Mouse (Mus musculus) limb, embryonic 10.5 days (tissue): ENCODE measurements around the gene Abr. TPM values are rescaled to one million over a fixed set of nuclear protein-coding genes. Genes with fewer than 3 reads are reported as not detected.

Experiments used
- DNase-seq: peaks from one replicate; pipeline ENCODE4 v3.0.0-alpha.2; 2017; ENCODE audit warnings: low spot score
- H3K27ac ChIP-seq: fragments of 300-500 bp; sonication (generic); 2 replicates; pipeline ENCODE4 v1.5.1; 2016; ENCODE audit warnings: mild to moderate bottlenecking
- H3K27me3 ChIP-seq: fragments of 300-500 bp; sonication (generic); 2 replicates; pipeline ENCODE4 v1.6.1; 2016; ENCODE audit warnings: low read depth, mild to moderate bottlenecking; ENCODE audit not compliant: poor library complexity, severe bottlenecking
- H3K36me3 ChIP-seq: fragments of 300-500 bp; sonication (generic); 2 replicates; pipeline ENCODE4 v1.6.1; 2016; ENCODE audit warnings: mild to moderate bottlenecking, moderate library complexity
- H3K4me1 ChIP-seq: fragments of 300-500 bp; sonication (generic); 2 replicates; pipeline ENCODE4 v1.6.1; 2016
- H3K4me3 ChIP-seq: fragments of 300-500 bp; sonication (generic); 2 replicates; pipeline ENCODE4 v1.5.1; 2016; ENCODE audit warnings: mild to moderate bottlenecking, moderate library complexity
- H3K9me3 ChIP-seq: fragments of 300-500 bp; sonication (generic); replicated peaks from 2 replicates; pipeline ENCODE4 v1.6.1; 2016; ENCODE audit warnings: mild to moderate bottlenecking
- WGBS: fragments of 180-500 bp; shearing (Covaris S2); methylation state at CpG from one replicate; pipeline ENCODE4 v1.1.7; 2016; 5-methylcytosine and 5-hydroxymethylcytosine counted together
- polyA plus RNA-seq: library from polyadenylated mRNA; unstranded; fragments of >200 nt; fragmentation: Nextera tagmentation; extraction: Ambion mirVana; gene quantifications from 2 replicates; pipeline ENCODE4 v1.2.1, GENCODE M21; 2016

Abr gene
- polyA plus RNA-seq, 1 experiment from 2014 or later: 53.7 TPM

DNA sequence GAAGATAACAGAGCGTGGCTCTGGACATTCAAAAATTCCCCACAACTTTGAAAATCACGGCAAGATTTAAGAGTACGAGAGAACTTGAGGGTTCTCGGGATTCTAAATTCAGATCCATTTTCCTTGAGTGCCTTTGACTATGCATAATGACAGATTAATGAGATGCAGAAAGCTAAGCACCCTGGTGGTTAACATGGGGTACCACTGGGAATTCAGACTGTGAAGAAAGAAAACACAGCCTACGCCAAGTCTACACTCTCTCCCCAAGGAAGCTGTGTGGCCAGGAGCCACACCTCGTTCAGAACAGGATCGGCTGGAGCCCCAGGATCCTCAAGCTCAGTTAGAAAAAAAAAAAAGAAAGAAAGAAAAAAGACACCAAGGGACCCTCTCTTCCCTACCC is 229.6 kb downstream of the Abr start:
- WGBS: 93% methylated on average over 7 of the region's 7 CpGs
- H3K27ac ChIP-seq: no peak overlapping the region
- H3K4me1 ChIP-seq: peaks cover 32% of the 10 kb centered on the region
- DNase-seq: no peak
- H3K9me3 ChIP-seq: peaks cover 2% of the 10 kb centered on the region; the same call in 1 of the 2 replicates
- no peaks in the 10 kb centered on the region for H3K27me3 ChIP-seq
- peaks cover 40% of the 10 kb centered on the region for H3K36me3 ChIP-seq
- no peak overlapping the region for H3K4me3 ChIP-seq

GRCm38 (mm10) chr11:76388711-76389110 is 233.4 kb downstream of the Abr start:
- DNase-seq: no peak
- Histone ChIP-seq H3K9me3 (peaks cover 2% of the 10 kb centered on the region; the same call in 1 of the 2 replicates), H3K4me3 (no peak overlapping the region), H3K36me3 (peaks cover 42% of the 10 kb centered on the region), H3K27ac (no peak overlapping the region), H3K27me3 (no peaks in the 10 kb centered on the region), H3K4me1 (peaks cover 34% of the 10 kb centered on the region)
- WGBS: 60% methylated on average over 7 of the region's 7 CpGs

DNA sequence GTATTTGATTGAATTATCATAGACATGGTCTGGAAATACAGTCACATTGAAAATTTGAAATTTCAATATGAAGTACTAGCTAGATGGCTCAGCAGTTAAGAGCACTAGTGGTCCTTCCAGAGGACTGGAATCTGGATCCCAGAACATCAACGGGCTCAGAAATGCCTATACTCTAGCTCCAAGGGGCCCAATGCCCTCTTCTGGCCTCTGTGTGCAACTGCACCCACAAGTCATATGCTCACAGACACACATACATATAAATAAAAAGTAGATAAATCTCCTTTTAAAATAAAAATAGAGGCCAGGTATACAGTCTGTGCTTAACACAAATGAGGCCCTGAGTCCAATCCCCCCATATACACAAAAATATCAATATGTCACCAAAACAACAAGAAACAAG is 235.0 kb downstream of the Abr start:
- 92% methylated on average over 1 of the region's 1 CpGs for WGBS
- Histone ChIP-seq H3K4me1 (peaks cover 48% of the 10 kb centered on the region), H3K9me3 (peaks cover 2% of the 10 kb centered on the region; the same call in 1 of the 2 replicates)

DNA sequence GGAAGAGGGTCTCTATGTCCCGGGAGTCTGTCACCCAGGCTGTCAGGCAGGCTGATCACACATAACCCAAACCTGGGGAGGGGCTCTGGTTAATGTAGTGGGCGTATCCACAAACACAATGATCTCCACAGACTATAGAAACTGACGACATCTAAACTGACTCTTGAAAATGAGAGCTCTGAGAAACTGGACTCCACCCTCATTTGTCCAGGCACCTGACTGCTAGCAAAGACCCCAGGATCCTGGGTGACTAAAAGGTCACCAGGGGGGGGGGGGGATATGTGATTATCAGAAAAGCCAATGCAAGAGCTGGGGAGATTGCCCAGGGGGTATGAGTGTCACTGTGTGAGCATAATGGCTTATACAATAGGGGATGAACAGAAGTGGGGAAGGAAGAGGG is 236.4 kb downstream of the Abr start:
- Histone ChIP-seq H3K27me3 (no peaks in the 10 kb centered on the region), H3K36me3 (peaks cover 26% of the 10 kb centered on the region), H3K4me3 (no peak overlapping the region), H3K27ac (peak overlapping the region; percentile 77), H3K4me1 (peaks cover 56% of the 10 kb centered on the region), H3K9me3 (no peaks in the 10 kb centered on the region)
- no peak for DNase-seq
- 72% methylated on average over 3 of the region's 3 CpGs for WGBS

More for the DNA sequence above, 235.0 kb downstream of the Abr start:
- H3K4me3 ChIP-seq: no peak overlapping the region
- H3K27ac ChIP-seq: no peak overlapping the region
- H3K27me3 ChIP-seq: no peaks in the 10 kb centered on the region
- peaks cover 33% of the 10 kb centered on the region for H3K36me3 ChIP-seq
- DNase-seq: no peak

DNA sequence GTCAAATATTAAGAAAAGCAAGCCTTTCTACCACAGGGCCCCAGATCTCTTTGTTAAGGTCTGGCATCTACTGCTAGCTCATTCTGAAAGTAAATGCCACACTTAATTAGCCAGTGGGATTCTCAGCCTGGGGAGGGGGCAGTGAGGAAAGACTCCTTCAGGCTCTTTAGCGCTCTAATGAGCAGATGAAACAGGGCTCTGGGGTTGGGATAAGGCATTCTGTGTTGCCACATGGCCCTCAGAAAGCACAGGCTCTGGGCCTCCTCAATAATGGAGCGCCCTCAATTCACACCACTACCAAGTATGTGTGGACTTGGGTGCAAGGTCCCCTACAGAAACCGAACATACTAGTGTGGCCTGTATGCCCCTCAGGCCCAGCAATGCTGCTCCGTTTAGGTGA is 237.1 kb downstream of the Abr start:
- peaks cover 62% of the 10 kb centered on the region for H3K4me1 ChIP-seq
- no peak overlapping the region for H3K4me3 ChIP-seq

GRCm38 (mm10) chr11:76384307-76384706 is 237.8 kb downstream of the Abr start:
- 91% methylated on average over 5 of the region's 5 CpGs for WGBS
- H3K9me3 ChIP-seq: no peaks in the 10 kb centered on the region
- peak overlapping the region; percentile 77 for H3K27ac ChIP-seq
- no peaks in the 10 kb centered on the region for H3K27me3 ChIP-seq
- peaks cover 16% of the 10 kb centered on the region for H3K36me3 ChIP-seq
- DNase-seq: no peak
- peaks cover 69% of the 10 kb centered on the region for H3K4me1 ChIP-seq
- H3K4me3 ChIP-seq: no peak overlapping the region

More for the DNA sequence above, 237.1 kb downstream of the Abr start:
- Histone ChIP-seq H3K9me3 (no peaks in the 10 kb centered on the region), H3K27ac (peak overlapping the region; percentile 77), H3K27me3 (no peaks in the 10 kb centered on the region), H3K36me3 (peaks cover 19% of the 10 kb centered on the region)
- WGBS: 66% methylated on average over 4 of the region's 4 CpGs
- no peak for DNase-seq

- DNase-seq: no peak
Observed at GRCm38 (mm10) chr11:76382711-76383324, 239.3 kb downstream of the Abr start.

GRCm38 (mm10) chr11:76381201-76381885 is 240.8 kb downstream of the Abr start:
- H3K27ac ChIP-seq: peak overlapping the region; percentile 47; the same call in 1 of the 2 replicates
- no peak overlapping the region for H3K4me3 ChIP-seq
- no peaks in the 10 kb centered on the region for H3K27me3 ChIP-seq
- no peak for DNase-seq
- no peaks in the 10 kb centered on the region for H3K9me3 ChIP-seq
- H3K4me1 ChIP-seq: peaks cover 69% of the 10 kb centered on the region
- WGBS: 80% methylated on average over 15 of the region's 15 CpGs
- H3K36me3 ChIP-seq: peaks cover 11% of the 10 kb centered on the region; the same call in 1 of the 2 replicates

More at GRCm38 (mm10) chr11:76382711-76383324, 239.3 kb downstream of the Abr start:
- Histone ChIP-seq H3K27ac (peak overlapping the region; percentile 36), H3K36me3 (peaks cover 16% of the 10 kb centered on the region), H3K27me3 (no peaks in the 10 kb centered on the region), H3K9me3 (no peaks in the 10 kb centered on the region), H3K4me1 (peaks cover 63% of the 10 kb centered on the region), H3K4me3 (no peak overlapping the region)
- 80% methylated on average over 13 of the region's 13 CpGs for WGBS

DNA sequence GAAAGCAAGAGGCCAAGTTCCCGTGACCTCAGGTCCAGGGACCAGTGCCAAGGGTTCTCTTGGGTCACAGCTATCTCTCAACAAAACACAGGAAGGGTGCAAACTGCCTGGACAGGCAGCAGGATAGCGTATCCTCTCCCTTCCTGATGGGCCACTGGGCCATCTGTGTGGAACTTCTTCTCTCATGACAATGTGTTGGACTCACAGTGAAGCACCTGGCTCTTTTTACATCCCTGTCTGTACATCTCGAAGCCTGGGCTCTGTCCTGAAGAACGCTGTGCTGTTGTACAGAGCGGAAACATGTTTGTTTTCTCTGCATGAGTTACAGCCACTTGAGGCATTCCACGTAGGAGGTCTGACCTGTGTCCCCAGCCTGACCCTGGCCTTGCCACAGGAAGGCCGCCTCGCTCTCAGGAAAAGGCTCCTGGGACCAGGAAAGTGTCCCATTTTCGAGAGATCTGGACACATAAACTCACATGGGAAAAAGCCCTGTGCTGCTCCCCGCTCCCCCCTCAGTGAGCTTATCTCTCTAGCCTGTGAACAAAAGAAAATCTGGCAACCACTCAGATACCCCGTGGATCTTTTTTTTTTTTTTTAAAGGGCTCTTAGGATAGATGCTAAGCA is 242.1 kb downstream of the Abr start:
- no peaks in the 10 kb centered on the region for H3K27me3 ChIP-seq
- DNase-seq: peak; percentile 57

DNA sequence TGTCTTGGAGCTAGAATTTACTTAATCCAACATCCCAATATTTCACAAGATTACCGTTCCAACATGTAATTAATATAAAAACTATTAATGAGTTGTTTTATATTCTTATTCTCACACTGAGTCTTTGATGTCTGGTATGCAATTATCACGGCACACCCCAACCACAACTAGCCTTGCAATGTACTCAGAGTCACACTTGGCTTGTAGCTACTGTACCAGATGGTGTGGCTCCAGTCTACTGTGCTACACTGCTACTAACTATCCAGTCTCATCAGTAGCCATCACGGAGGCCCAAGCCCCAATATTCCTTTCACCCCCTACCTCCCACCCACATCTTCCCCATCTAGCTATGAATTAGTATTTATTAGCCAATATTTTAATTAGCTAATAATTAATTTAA is 245.7 kb downstream of the Abr start:
- H3K27me3 ChIP-seq: no peaks in the 10 kb centered on the region
- no peaks in the 10 kb centered on the region for H3K9me3 ChIP-seq
- H3K27ac ChIP-seq: no peak overlapping the region
- H3K36me3 ChIP-seq: peaks cover 11% of the 10 kb centered on the region
- H3K4me3 ChIP-seq: no peak overlapping the region
- peaks cover 74% of the 10 kb centered on the region for H3K4me1 ChIP-seq
- WGBS: 90% methylated on average over 3 of the region's 3 CpGs
- DNase-seq: no peak

More for the DNA sequence above, 242.1 kb downstream of the Abr start:
- H3K36me3 ChIP-seq: peaks cover 11% of the 10 kb centered on the region; the same call in 1 of the 2 replicates
- 22% methylated on average over 11 of the region's 11 CpGs for WGBS
- peak overlapping the region; percentile 14 for H3K4me3 ChIP-seq
- H3K27ac ChIP-seq: peak overlapping the region; percentile 69
- H3K4me1 ChIP-seq: peaks cover 69% of the 10 kb centered on the region
- no peaks in the 10 kb centered on the region for H3K9me3 ChIP-seq

DNA sequence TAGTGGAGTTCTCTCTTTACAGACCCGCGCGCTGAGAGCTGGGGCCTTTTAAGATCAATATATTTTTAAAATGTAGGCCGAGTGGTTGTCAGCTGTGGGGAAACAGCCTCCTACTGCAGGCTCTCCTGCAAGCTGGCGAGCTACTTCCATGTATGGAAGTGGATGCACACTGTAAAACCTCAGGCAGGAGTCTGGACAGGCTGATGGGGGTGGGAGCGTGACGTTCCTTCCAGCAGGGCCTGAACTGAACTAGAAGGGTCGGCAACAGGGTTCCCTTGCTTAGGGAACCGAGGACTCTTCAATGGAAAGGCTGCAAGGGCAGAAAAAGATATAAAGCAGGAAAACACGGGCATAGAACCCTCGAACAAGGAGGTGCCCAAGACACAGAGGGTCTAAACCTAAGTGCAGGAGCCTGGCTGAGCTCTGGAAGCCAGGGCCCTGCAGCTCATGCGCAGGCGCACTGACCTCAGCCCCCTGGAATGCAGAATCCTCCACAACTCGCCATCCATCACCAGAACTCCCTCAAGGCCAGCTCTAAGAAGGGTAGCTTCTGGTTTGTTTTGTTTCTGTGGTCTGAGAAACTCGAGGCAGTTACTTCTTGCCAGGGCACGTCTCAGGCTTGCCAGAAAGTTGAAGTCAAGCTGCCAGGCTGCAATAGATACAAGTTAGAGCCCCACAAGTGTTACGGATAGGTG is 247.5 kb downstream of the Abr start:
- 43% methylated on average over 17 of the region's 17 CpGs for WGBS
- DNase-seq: peak; percentile 79
- Histone ChIP-seq H3K4me1 (peaks cover 76% of the 10 kb centered on the region), H3K27me3 (no peaks in the 10 kb centered on the region), H3K36me3 (peaks cover 6% of the 10 kb centered on the region; the same call in 1 of the 2 replicates), H3K9me3 (no peaks in the 10 kb centered on the region), H3K27ac (peak overlapping the region; percentile 83), H3K4me3 (peak overlapping the region; percentile 9; the same call in 1 of the 2 replicates)

- Histone ChIP-seq H3K9me3 (no peaks in the 10 kb centered on the region), H3K4me1 (peaks cover 68% of the 10 kb centered on the region), H3K27ac (peak overlapping the region; percentile 66), H3K4me3 (no peak overlapping the region), H3K36me3 (peaks cover 6% of the 10 kb centered on the region; the same call in 1 of the 2 replicates), H3K27me3 (no peaks in the 10 kb centered on the region)
- WGBS: 34% methylated on average over 6 of the region's 6 CpGs
- no peak for DNase-seq
Observed at GRCm38 (mm10) chr11:76372534-76372933, 249.6 kb downstream of the Abr start.
